Mouse (Mus musculus) heart, embryonic 12.5 days (tissue): ENCODE data around the gene Stam. TPM values are rescaled to one million over a fixed set of nuclear protein-coding genes. Genes with fewer than 3 reads are reported as not detected.

ENCODE experiments used
- ATAC-seq: fragments of 200-750 bp; cut with Nextera tagmentation; 2 replicates; pipeline ENCODE4 v1.8.0; 2017; ENCODE audit warnings: moderate TSS enrichment, moderate library complexity; ENCODE audit not compliant: insufficient number of reproducible peaks, low FRiP score
- H3K27ac ChIP-seq: fragments of 300-500 bp; sonication (generic); 2 replicates; pipeline ENCODE4 v1.5.1; 2016; ENCODE audit warnings: mild to moderate bottlenecking, moderate library complexity; ENCODE audit not compliant: poor library complexity, severe bottlenecking
- H3K27me3 ChIP-seq: fragments of 300-500 bp; sonication (generic); replicated peaks from 2 replicates; pipeline ENCODE4 v1.6.1; 2016; ENCODE audit warnings: mild to moderate bottlenecking, moderate library complexity
- H3K36me3 ChIP-seq: fragments of 300-500 bp; sonication (generic); 2 replicates; pipeline ENCODE4 v1.6.1; 2016; ENCODE audit warnings: mild to moderate bottlenecking, moderate library complexity
- H3K4me1 ChIP-seq: fragments of 300-500 bp; sonication (generic); replicated peaks from 2 replicates; pipeline ENCODE4 v1.6.1; 2016; ENCODE audit warnings: mild to moderate bottlenecking
- H3K4me2 ChIP-seq: fragments of 300-500 bp; sonication (generic); 2 replicates; pipeline ENCODE4 v1.6.1; 2016; ENCODE audit warnings: mild to moderate bottlenecking, moderate library complexity
- H3K4me3 ChIP-seq: fragments of 300-500 bp; sonication (generic); 2 replicates; pipeline ENCODE4 v1.5.1; 2016; ENCODE audit warnings: mild to moderate bottlenecking
- H3K9ac ChIP-seq: fragments of 300-500 bp; sonication (generic); 2 replicates; pipeline ENCODE4 v1.6.1; 2016; ENCODE audit warnings: mild to moderate bottlenecking, moderate library complexity
- H3K9me3 ChIP-seq: fragments of 300-500 bp; sonication (generic); replicated peaks from 2 replicates; pipeline ENCODE4 v1.6.1; 2016; ENCODE audit warnings: mild to moderate bottlenecking, moderate library complexity
- WGBS: fragments of 180-500 bp; shearing (Covaris S2); methylation state at CpG from one replicate; pipeline ENCODE4 v1.1.7; 2016; 5-methylcytosine and 5-hydroxymethylcytosine counted together
- polyA plus RNA-seq: library from polyadenylated mRNA; unstranded; fragments of >200 nt; fragmentation: Nextera tagmentation; extraction: Ambion mirVana; gene quantifications from 2 replicates; pipeline ENCODE4 v1.2.1, GENCODE M21; 2016

The Stam gene
- polyA plus RNA-seq, 1 experiment from 2014 or later = 63.1 TPM

DNA sequence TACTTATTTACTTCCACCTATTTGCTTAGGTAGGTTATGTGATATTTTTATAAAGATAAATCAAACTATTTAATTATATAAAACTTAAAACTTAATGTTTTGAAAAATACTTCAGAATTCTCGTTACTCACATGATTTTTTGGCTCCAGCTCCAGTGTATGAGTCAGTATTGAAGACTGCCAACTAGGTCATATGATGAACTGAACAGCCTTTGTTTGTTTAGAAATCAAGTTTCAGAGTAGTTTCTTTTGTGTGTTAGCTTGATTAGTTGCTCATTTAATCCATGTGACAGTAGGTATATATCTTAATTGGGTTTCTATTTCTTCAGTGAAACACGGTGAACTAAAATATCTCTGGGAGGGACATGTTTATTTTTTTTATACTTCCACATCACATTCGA is 33.8 kb downstream of the Stam start:
- no peak for ATAC-seq

GRCm38 (mm10) chr2:14126387-14126786 is 52.5 kb downstream of the Stam start:
- H3K36me3 ChIP-seq = peaks cover 32% of the 10 kb centered on the region
- no peak overlapping the region for H3K27ac ChIP-seq
- 0 out of 2 replicates have a peak, but pooled peaks cover 2% of the 10 kb centered on the region for H3K4me1 ChIP-seq
- no peak overlapping the region for H3K4me3 ChIP-seq
- no peak for ATAC-seq
- H3K4me2 ChIP-seq = no peak overlapping the region
- H3K27me3 ChIP-seq = no peaks in the 10 kb centered on the region
- no peaks in the 10 kb centered on the region for H3K9me3 ChIP-seq
- no peak overlapping the region for H3K9ac ChIP-seq
- WGBS = 89% methylated on average over 6 of the region's 6 CpGs

More for the DNA sequence above, 33.8 kb downstream of the Stam start:
- no peaks in the 10 kb centered on the region for H3K27me3 ChIP-seq
- no peak overlapping the region for H3K27ac ChIP-seq
- 84% methylated on average over 3 of the region's 3 CpGs for WGBS
- H3K4me2 ChIP-seq = no peak overlapping the region
- no peaks in the 10 kb centered on the region for H3K9me3 ChIP-seq
- peaks cover 10% of the 10 kb centered on the region for H3K36me3 ChIP-seq
- no peak overlapping the region for H3K4me3 ChIP-seq
- H3K9ac ChIP-seq = no peak overlapping the region
- 0 out of 2 replicates have a peak, but pooled peaks cover under 1% of the 10 kb centered on the region for H3K4me1 ChIP-seq

DNA sequence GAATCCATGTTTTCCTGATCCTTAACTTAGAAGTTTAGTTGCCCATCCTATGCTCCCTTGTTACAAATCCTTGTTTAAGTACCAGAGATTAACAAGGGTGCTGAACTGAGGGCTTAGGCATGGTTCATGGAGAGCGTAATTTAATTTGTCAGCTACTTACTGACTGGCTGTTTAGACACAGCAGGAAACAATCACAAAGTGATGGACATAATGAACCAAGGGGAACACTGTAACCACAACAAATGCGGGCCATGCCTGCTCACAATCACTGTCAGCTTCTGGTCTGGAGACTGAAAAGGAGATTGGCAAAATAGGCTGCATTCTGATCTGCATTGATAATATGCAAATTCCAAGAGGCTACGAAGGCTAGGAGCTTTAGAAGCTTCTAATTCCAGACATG is 53.7 kb downstream of the Stam start:
- 61% methylated on average over 3 of the region's 3 CpGs for WGBS
- H3K9me3 ChIP-seq = no peaks in the 10 kb centered on the region
- no peak overlapping the region for H3K27ac ChIP-seq
- no peak overlapping the region for H3K4me2 ChIP-seq
- no peak overlapping the region for H3K9ac ChIP-seq
- H3K27me3 ChIP-seq = no peaks in the 10 kb centered on the region
- H3K4me3 ChIP-seq = no peak overlapping the region
- H3K4me1 ChIP-seq = 0 out of 2 replicates have a peak, but pooled peaks cover 2% of the 10 kb centered on the region
- no peak for ATAC-seq
- H3K36me3 ChIP-seq = peaks cover 40% of the 10 kb centered on the region

DNA sequence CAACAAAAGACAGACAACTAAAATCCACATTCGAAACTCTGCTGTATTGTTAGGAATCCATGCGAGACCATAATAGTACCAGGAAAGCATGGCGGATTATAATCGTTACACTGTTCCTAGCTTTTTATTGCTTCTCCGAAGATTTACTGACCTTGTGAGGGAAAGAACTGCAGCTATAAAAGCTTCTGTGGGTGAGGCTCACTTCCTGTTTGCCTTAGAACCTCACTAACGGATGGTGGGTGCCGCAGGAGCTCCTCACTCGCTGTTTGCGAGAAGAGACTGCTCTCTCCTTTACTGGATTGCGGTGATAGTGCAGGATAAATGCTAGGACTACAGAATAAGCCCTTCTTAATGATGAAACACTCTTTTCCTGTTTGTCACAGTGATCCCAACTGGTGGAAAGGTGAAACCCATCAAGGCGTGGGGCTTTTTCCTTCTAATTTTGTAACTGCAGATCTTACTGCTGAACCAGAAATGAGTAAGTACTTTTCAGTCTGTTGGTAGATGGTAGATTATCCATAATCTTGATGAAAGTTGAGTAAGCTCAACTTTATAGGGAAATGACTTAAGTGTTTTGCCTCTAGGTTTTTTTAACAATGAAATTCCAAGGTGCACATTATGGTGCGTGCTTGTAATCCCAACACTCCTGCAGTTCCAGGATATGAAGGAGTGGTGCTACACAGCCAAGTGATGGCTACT is 56.9 kb downstream of the Stam start:
- 0 out of 2 replicates have a peak, but pooled peaks cover 2% of the 10 kb centered on the region for H3K4me1 ChIP-seq
- H3K27ac ChIP-seq = no peak overlapping the region
- H3K36me3 ChIP-seq = peaks cover 34% of the 10 kb centered on the region
- H3K4me2 ChIP-seq = no peak overlapping the region
- WGBS = 88% methylated on average over 12 of the region's 12 CpGs
- H3K4me3 ChIP-seq = no peak overlapping the region
- H3K9ac ChIP-seq = no peak overlapping the region
- no peaks in the 10 kb centered on the region for H3K9me3 ChIP-seq
- ATAC-seq = no peak
- H3K27me3 ChIP-seq = no peaks in the 10 kb centered on the region

DNA sequence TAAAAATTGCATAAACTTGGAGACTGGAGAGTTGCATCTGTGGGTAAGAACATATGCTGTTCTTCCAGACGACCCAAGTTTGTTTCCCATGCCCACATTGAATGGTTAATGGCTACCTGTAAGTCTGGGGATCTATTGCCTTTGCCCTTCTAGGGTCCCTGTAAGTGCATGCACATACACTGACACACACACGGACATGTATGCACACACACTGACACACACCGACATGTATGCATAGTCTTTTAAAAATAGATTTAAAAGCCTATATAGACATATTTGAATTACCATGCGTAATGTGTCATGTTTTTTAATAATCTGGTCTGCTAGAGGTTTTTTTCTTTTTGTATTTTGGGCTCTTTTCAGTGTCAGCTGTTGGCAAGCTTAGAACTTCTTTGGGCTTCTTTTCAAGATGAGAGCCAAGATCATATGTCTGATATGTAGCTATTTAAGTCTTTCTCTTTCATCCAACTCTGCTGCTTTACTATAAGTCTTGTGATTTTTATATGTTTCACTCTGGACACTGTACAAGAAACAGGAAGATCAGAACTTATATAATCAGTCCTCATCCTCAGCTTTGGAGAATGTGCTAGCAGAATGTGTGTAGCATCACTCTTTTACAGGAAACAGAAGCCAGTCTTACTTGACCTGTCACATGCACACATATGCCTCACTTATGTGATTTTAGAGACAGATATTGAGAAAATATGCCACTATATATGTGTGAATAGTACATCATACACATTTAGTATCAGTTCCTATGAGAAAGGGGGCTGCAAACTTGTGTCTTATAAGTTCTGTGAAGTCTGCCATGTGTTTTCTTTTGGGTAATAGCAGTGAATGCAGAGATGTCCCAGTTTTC is 58.8 kb downstream of the Stam start:
- no peak for ATAC-seq
- H3K27ac ChIP-seq = no peak overlapping the region
- WGBS = 87% methylated on average over 4 of the region's 4 CpGs
- 0 out of 2 replicates have a peak, but pooled peaks cover 1% of the 10 kb centered on the region for H3K4me1 ChIP-seq
- no peak overlapping the region for H3K4me3 ChIP-seq
- no peaks in the 10 kb centered on the region for H3K27me3 ChIP-seq
- no peaks in the 10 kb centered on the region for H3K9me3 ChIP-seq
- no peak overlapping the region for H3K4me2 ChIP-seq
- peaks cover 35% of the 10 kb centered on the region for H3K36me3 ChIP-seq
- no peak overlapping the region for H3K9ac ChIP-seq

DNA sequence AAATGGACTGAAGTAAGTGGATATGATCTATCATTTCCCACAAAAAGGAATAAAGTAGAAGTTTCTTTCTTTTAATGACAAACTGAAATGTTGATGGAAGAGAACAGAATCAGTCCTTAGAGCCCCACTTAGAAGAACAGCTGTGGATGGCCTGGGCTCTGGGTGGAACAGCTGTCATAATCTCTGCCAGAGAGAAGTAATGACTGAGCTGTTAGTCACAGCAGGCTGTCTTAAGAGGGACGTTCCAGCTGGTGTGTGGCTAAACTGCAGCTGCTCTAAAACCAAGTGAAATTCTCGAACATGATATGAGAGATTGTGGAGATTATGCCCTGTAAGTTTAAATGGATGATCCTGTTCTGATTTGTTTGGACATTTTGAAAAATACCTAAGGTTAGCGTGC is 63.0 kb downstream of the Stam start:
- H3K4me3 ChIP-seq = no peak overlapping the region
- peaks cover 8% of the 10 kb centered on the region for H3K4me1 ChIP-seq
- H3K9me3 ChIP-seq = no peaks in the 10 kb centered on the region
- no peak overlapping the region for H3K4me2 ChIP-seq
- peaks cover 34% of the 10 kb centered on the region for H3K36me3 ChIP-seq
- no peak overlapping the region for H3K9ac ChIP-seq
- no peaks in the 10 kb centered on the region for H3K27me3 ChIP-seq
- WGBS = 80% methylated on average over 3 of the region's 3 CpGs
- ATAC-seq = no peak
- H3K27ac ChIP-seq = no peak overlapping the region

GRCm38 (mm10) chr2:14139590-14139989 is 65.7 kb downstream of the Stam start:
- 64% methylated on average over 6 of the region's 6 CpGs for WGBS
- no peak overlapping the region for H3K9ac ChIP-seq
- H3K27ac ChIP-seq = no peak overlapping the region
- H3K4me2 ChIP-seq = no peak overlapping the region
- H3K9me3 ChIP-seq = no peaks in the 10 kb centered on the region
- H3K36me3 ChIP-seq = peaks cover 39% of the 10 kb centered on the region
- H3K27me3 ChIP-seq = no peaks in the 10 kb centered on the region
- peak; percentile 11; the same call in 1 of the 2 replicates for ATAC-seq
- no peak overlapping the region for H3K4me3 ChIP-seq
- H3K4me1 ChIP-seq = peaks cover 10% of the 10 kb centered on the region

DNA sequence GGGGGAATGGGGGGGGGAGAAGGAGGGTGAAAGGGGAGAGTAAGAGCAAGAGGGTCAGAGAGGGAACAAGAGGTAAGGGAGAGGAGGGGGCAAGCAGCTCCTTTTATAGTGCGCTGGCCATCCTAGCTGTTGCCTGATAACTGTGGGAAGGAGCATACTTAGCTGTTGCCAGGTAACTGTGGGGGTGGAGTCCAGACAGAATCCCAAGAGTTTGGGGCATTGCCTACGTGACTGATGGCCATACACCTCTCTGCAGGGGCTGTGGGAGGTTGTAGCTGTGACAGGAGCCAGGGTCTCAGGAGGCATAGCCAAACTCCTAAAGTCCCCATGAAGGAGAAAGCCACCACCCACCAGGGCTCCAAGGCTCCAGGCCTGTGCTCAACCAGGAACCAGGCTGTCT is 66.1 kb downstream of the Stam start:
- 59% methylated on average over 2 of the region's 2 CpGs for WGBS
- H3K4me3 ChIP-seq = no peak overlapping the region
- H3K4me2 ChIP-seq = no peak overlapping the region
- H3K36me3 ChIP-seq = peaks cover 40% of the 10 kb centered on the region
- no peak overlapping the region for H3K9ac ChIP-seq
- ATAC-seq = peak; percentile 39; the same call in 1 of the 2 replicates
- no peaks in the 10 kb centered on the region for H3K9me3 ChIP-seq
- no peak overlapping the region for H3K27ac ChIP-seq
- no peaks in the 10 kb centered on the region for H3K27me3 ChIP-seq
- H3K4me1 ChIP-seq = peaks cover 14% of the 10 kb centered on the region

DNA sequence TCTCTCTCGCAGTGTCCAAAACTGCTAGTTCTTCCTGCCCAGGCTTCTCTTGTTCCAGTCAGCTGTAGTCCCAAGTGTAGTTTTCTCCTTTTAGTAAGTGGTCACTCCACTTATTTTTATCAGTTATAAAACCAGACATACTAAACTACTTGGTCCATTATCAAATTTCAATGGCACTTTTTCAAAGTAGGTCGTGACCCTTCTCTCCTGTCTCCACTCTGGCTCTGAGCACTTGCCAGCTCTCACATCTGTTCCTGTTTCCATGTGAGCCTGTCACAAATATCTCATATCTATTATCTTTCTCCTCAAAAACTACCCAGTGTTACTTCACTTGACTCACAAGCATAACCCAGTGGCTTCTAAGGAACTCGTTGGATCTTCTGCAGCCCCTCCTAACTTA is 71.4 kb downstream of the Stam start:
- Histone ChIP-seq H3K36me3 (peaks cover 24% of the 10 kb centered on the region), H3K4me3 (no peak overlapping the region), H3K4me1 (peaks cover 13% of the 10 kb centered on the region), H3K9ac (no peak overlapping the region), H3K27ac (peak overlapping the region; percentile 40; the same call in 1 of the 2 replicates), H3K27me3 (no peaks in the 10 kb centered on the region), H3K9me3 (no peaks in the 10 kb centered on the region), H3K4me2 (no peak overlapping the region)
- no peak for ATAC-seq
- 39% methylated on average over 3 of the region's 3 CpGs for WGBS

DNA sequence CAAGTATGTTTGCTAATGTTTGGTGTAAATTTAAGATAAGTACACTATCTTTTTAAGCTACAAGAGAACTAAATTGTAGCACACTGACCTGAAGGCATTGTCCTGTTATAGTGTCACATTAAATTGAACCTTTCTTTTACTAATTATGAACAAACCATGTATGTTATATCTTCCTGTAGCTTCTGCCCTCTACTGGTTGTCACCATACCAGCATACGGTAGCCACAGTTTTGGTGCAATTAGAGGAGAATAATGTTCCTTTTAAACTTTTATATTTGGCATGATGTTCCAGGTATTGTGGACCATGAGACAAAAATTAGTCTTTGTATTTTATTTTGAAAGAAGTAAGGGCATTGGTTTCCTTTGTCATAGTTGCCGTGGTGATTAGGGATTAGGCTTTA is 73.0 kb downstream of the Stam start:
- WGBS = 90% methylated on average over 2 of the region's 2 CpGs

DNA sequence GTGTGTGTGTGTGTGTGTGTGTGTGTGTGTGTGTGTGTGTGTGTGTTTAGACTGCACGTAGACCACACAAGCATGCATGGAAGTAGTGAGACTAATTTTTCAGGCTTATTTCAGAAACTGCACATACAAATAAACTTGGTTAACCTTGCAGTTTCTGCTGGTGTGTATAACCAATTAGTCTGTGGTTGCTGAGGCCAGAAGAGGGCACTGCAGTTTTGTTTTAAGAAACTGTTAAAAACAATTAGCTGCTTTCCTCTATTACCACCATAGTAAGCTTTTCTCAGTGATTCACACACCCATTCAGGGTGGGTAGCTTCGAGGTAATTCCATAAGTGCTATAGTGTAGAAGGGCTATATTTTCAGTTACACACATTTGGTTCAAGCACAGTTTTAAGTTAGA is 76.9 kb downstream of the Stam start:
- no peak overlapping the region for H3K4me3 ChIP-seq
- H3K9me3 ChIP-seq = no peaks in the 10 kb centered on the region
- H3K27ac ChIP-seq = no peak overlapping the region
- H3K4me2 ChIP-seq = no peak overlapping the region
- no peak overlapping the region for H3K9ac ChIP-seq
- H3K36me3 ChIP-seq = peaks cover 10% of the 10 kb centered on the region
- WGBS = 86% methylated on average over 2 of the region's 2 CpGs
- no peaks in the 10 kb centered on the region for H3K27me3 ChIP-seq
- no peak for ATAC-seq
- no peaks in the 10 kb centered on the region for H3K4me1 ChIP-seq

More for the DNA sequence above, 73.0 kb downstream of the Stam start:
- no peaks in the 10 kb centered on the region for H3K27me3 ChIP-seq
- no peak overlapping the region for H3K9ac ChIP-seq
- H3K36me3 ChIP-seq = peaks cover 20% of the 10 kb centered on the region
- H3K4me2 ChIP-seq = no peak overlapping the region
- no peaks in the 10 kb centered on the region for H3K9me3 ChIP-seq
- H3K27ac ChIP-seq = no peak overlapping the region
- H3K4me1 ChIP-seq = peaks cover 13% of the 10 kb centered on the region
- ATAC-seq = no peak
- H3K4me3 ChIP-seq = no peak overlapping the region
